Mouse (Mus musculus) hindbrain, embryonic 14.5 days (tissue): ENCODE measurements at regions not wholly inside any gene's neighbourhood (a gene's known extent, or its start where the extent isn't known, plus 50 kb on each side); places are given as distances from the start of the nearest gene placed in this dataset.
A peak's percentile ranks its signal among the peaks of the same experiment; 100 is the strongest.

Source experiments
- ATAC-seq: fragments of 200-750 bp; cut with Nextera tagmentation; 2 replicates; pipeline ENCODE4 v1.8.0; 2017; ENCODE audit warnings: moderate number of reproducible peaks, mild to moderate bottlenecking, moderate TSS enrichment, moderate library complexity; ENCODE audit not compliant: low FRiP score
- DNase-seq: peaks from one replicate; pipeline ENCODE4 v3.0.0-alpha.2; 2015; ENCODE audit warnings: low spot score
- H3K27ac ChIP-seq: fragments of 300-500 bp; sonication (generic); 2 replicates; pipeline ENCODE4 v1.5.1; 2014; ENCODE audit warnings: mild to moderate bottlenecking, moderate library complexity
- H3K27me3 ChIP-seq: fragments of 300-500 bp; sonication (generic); 2 replicates; pipeline ENCODE4 v1.6.1; 2014; ENCODE audit warnings: mild to moderate bottlenecking, low read length, mixed read lengths; ENCODE audit not compliant: control insufficient read depth, insufficient read depth
- H3K36me3 ChIP-seq: fragments of 300-500 bp; sonication (generic); replicated peaks from 2 replicates; pipeline ENCODE4 v1.6.1; 2014; ENCODE audit not compliant: control insufficient read depth, insufficient read depth
- H3K4me1 ChIP-seq: fragments of 300-500 bp; sonication (generic); replicated peaks from 2 replicates; pipeline ENCODE4 v1.6.1; 2014; ENCODE audit warnings: antibody characterized with exemption, low read length, mixed read lengths; ENCODE audit not compliant: control insufficient read depth, insufficient read depth
- H3K4me2 ChIP-seq: fragments of 300-500 bp; sonication (generic); replicated peaks from 2 replicates; pipeline ENCODE4 v1.6.1; 2014; ENCODE audit warnings: mild to moderate bottlenecking, moderate library complexity
- H3K4me3 ChIP-seq: fragments of 300-500 bp; sonication (generic); replicated peaks from 2 replicates; pipeline ENCODE4 v1.5.1; 2014; ENCODE audit warnings: mild to moderate bottlenecking, low read length
- H3K9ac ChIP-seq: fragments of 300-500 bp; sonication (generic); 2 replicates; pipeline ENCODE4 v1.6.1; 2014
- H3K9me3 ChIP-seq: fragments of 300-500 bp; sonication (generic); 2 replicates; pipeline ENCODE4 v1.6.1; 2016; ENCODE audit warnings: low read length; ENCODE audit not compliant: control insufficient read depth
- WGBS: fragments of 180-500 bp; shearing (Covaris S2); extraction: QIAGEN DNeasy Blood & Tissue Kit; methylation state at CpG from one replicate; pipeline ENCODE4 v1.1.7; 2014; 5-methylcytosine and 5-hydroxymethylcytosine counted together

GRCm38 (mm10) chr5:111901197-111901596 is 167.5 kb downstream of the Gm26897 start:
- no peak overlapping the region for H3K4me3 ChIP-seq
- H3K4me2 ChIP-seq: no peak overlapping the region
- no peaks in the 10 kb centered on the region for H3K9me3 ChIP-seq
- peaks cover 13% of the 10 kb centered on the region for H3K4me1 ChIP-seq
- no peaks in the 10 kb centered on the region for H3K36me3 ChIP-seq
- H3K27me3 ChIP-seq: no peaks in the 10 kb centered on the region
- DNase-seq: no peak
- no peak overlapping the region for H3K27ac ChIP-seq
- WGBS: 30% methylated on average over 5 of the region's 5 CpGs
- H3K9ac ChIP-seq: no peak overlapping the region
- no peak for ATAC-seq

- Histone ChIP-seq H3K4me2 (no peak overlapping the region), H3K4me3 (no peak overlapping the region), H3K27me3 (no peaks in the 10 kb centered on the region), H3K36me3 (no peaks in the 10 kb centered on the region), H3K9me3 (no peaks in the 10 kb centered on the region), H3K4me1 (peaks cover 13% of the 10 kb centered on the region), H3K9ac (no peak overlapping the region), H3K27ac (no peak overlapping the region)
- 22% methylated on average over 5 of the region's 5 CpGs for WGBS
- ATAC-seq (no peak), DNase-seq (peak; percentile 64)
These were observed 168.0 kb downstream of the Gm26897 start for GRCm38 (mm10) chr5:111901678-111902077.

- no peak for ATAC-seq
- H3K27ac ChIP-seq: no peak overlapping the region
These were observed 174.4 kb downstream of the Gm26897 start for GRCm38 (mm10) chr5:111908085-111908484.

DNA sequence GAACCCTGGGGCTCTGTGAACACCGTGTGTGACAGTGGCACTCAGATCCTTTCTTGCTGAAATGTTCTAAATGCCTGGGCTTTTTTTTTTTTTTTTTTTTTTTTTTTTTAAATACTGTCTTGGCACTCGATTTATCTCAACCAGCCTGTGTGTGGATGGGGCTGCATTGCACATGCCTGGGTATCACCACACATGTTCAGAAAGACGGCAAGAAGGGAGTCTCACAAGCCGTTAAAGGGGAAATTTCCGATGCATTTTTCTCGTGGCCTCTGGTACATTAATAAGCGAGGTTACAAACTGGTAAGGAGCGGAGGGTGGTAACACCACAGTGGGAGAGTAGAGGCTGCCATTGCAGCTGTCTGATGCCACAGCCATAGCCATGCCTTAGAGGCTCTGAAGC is 176.8 kb downstream of the Gm26897 start:
- no peak for DNase-seq
- 61% methylated on average over 8 of the region's 8 CpGs for WGBS
- peaks cover 18% of the 10 kb centered on the region for H3K4me1 ChIP-seq
- no peak overlapping the region for H3K4me2 ChIP-seq
- no peak overlapping the region for H3K9ac ChIP-seq
- no peaks in the 10 kb centered on the region for H3K27me3 ChIP-seq
- no peak overlapping the region for H3K4me3 ChIP-seq
- H3K27ac ChIP-seq: no peak overlapping the region
- no peak for ATAC-seq
- no peaks in the 10 kb centered on the region for H3K36me3 ChIP-seq
- no peaks in the 10 kb centered on the region for H3K9me3 ChIP-seq

More at GRCm38 (mm10) chr5:111908085-111908484, 174.4 kb downstream of the Gm26897 start:
- Histone ChIP-seq H3K36me3 (no peaks in the 10 kb centered on the region), H3K27me3 (no peaks in the 10 kb centered on the region), H3K9me3 (no peaks in the 10 kb centered on the region), H3K4me2 (no peak overlapping the region), H3K9ac (no peak overlapping the region), H3K4me3 (no peak overlapping the region), H3K4me1 (peaks cover 9% of the 10 kb centered on the region)
- 58% methylated on average over 14 of the region's 14 CpGs for WGBS
- no peak for DNase-seq

DNA sequence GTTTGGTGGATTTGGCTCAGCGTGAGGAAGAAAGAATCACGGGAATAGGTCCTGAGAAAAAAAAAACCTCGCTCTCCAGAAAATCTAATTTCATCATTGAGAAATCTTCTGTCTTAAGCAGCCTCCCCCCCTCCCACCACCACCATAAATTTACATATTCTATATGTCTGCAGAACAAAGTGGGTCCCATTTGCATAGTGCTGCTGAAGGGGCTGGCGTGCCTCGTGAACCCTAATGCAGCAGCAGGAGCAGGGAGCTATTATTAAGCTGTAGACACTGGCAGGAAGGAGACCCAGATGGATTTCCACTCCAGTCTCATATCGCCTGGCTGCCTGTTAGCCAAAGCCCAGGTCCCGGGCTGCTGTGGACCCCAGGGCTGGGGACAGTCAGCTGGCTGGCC is 179.6 kb downstream of the Gm26897 start:
- WGBS: 18% methylated on average over 7 of the region's 7 CpGs
- DNase-seq (no peak), ATAC-seq (no peak)
- Histone ChIP-seq H3K9me3 (no peaks in the 10 kb centered on the region), H3K9ac (peak overlapping the region; percentile 31; the same call in 1 of the 2 replicates), H3K4me3 (no peak overlapping the region), H3K27me3 (no peaks in the 10 kb centered on the region), H3K36me3 (no peaks in the 10 kb centered on the region), H3K4me1 (peaks cover 36% of the 10 kb centered on the region), H3K27ac (peak overlapping the region; percentile 27), H3K4me2 (no peak overlapping the region)

DNA sequence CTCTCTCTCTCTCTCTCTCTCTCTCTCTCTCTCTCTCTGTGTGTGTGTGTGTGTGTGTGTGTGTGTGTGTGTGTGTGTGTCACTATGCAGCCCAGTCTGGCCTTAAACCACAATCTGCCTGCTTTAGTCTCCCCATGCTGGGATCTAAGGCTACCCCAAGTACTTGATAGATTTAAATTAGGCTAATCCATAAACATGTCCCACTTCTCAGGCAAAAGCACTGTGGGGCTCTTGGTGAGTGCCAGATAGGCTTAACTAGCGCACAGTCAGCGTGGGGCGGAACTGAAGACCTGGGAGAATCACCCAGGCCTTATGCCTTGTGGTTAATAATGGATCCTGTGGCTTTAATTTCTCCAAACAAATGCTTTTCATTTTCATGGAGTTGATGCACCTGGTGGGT is 180.6 kb downstream of the Gm26897 start:
- H3K36me3 ChIP-seq: no peaks in the 10 kb centered on the region
- H3K4me3 ChIP-seq: no peak overlapping the region
- WGBS: 66% methylated on average over 3 of the region's 3 CpGs
- H3K27ac ChIP-seq: no peak overlapping the region
- peaks cover 39% of the 10 kb centered on the region for H3K4me1 ChIP-seq
- no peak overlapping the region for H3K4me2 ChIP-seq
- H3K27me3 ChIP-seq: no peaks in the 10 kb centered on the region
- no peaks in the 10 kb centered on the region for H3K9me3 ChIP-seq
- ATAC-seq (no peak), DNase-seq (no peak)
- no peak overlapping the region for H3K9ac ChIP-seq

GRCm38 (mm10) chr5:111917643-111918252 is 184.0 kb downstream of the Gm26897 start:
- WGBS: 14% methylated on average over 8 of the region's 8 CpGs
- Histone ChIP-seq H3K27me3 (no peaks in the 10 kb centered on the region), H3K4me2 (no peak overlapping the region), H3K9ac (no peak overlapping the region), H3K4me3 (no peak overlapping the region), H3K4me1 (peaks cover 34% of the 10 kb centered on the region), H3K36me3 (no peaks in the 10 kb centered on the region), H3K9me3 (no peaks in the 10 kb centered on the region), H3K27ac (peak overlapping the region; percentile 58)
- DNase-seq (peak; percentile 67), ATAC-seq (peak; percentile 75)

DNA sequence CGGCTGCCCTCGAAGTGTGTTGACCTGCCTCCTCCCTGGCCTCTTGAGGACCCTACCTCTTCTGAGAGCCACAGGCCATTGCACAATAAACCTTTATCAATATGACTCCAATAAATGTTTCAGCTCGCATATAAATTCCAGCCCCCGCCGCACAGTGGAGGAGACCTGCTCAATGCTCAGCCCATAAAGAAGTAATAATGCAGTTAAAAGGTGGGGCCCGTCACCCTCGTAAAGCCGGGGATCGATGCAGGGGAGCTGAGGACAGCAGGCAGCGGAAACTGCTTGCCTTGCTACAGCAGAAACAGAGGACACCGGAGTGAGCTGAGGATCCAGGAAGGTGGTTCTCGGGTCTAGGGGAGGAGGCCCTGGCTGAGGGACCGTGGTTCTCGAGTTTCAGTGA is 185.2 kb downstream of the Gm26897 start:
- WGBS: 78% methylated on average over 14 of the region's 14 CpGs
- ATAC-seq: no peak
- Histone ChIP-seq H3K4me1 (peaks cover 36% of the 10 kb centered on the region; the same call in 1 of the 2 replicates), H3K27ac (no peak overlapping the region), H3K4me2 (no peak overlapping the region), H3K4me3 (no peak overlapping the region), H3K9ac (no peak overlapping the region), H3K27me3 (no peaks in the 10 kb centered on the region), H3K36me3 (no peaks in the 10 kb centered on the region), H3K9me3 (no peaks in the 10 kb centered on the region)
- no peak for DNase-seq

GRCm38 (mm10) chr5:111922991-111923701 is 189.4 kb downstream of the Gm26897 start:
- no peak overlapping the region for H3K9ac ChIP-seq
- peak; percentile 81 for ATAC-seq

More at GRCm38 (mm10) chr5:111922991-111923701, 189.4 kb downstream of the Gm26897 start:
- H3K4me2 ChIP-seq: peak overlapping the region; percentile 8; the same call in 1 of the 2 replicates
- H3K27ac ChIP-seq: peak overlapping the region; percentile 38; the same call in 1 of the 2 replicates
- H3K27me3 ChIP-seq: no peaks in the 10 kb centered on the region
- H3K9me3 ChIP-seq: no peaks in the 10 kb centered on the region
- no peak overlapping the region for H3K4me3 ChIP-seq
- H3K4me1 ChIP-seq: peaks cover 30% of the 10 kb centered on the region; the same call in 1 of the 2 replicates
- DNase-seq: peak; percentile 64
- 25% methylated on average over 18 of the region's 18 CpGs for WGBS
- H3K36me3 ChIP-seq: no peaks in the 10 kb centered on the region
